Mouse (Mus musculus) spleen, adult 2 months (tissue): Measurements from ENCODE around the gene Fbxo45. TPM values are rescaled to one million over a fixed set of nuclear protein-coding genes. Genes with fewer than 3 reads are reported as not detected.
A peak's percentile ranks its signal among the peaks of the same experiment; 100 is the strongest.

Experiments used
- DNase-seq, 2 experiments: peaks; one replicate each; pipeline versions ENCODE4 v3.0.0 to v3.0.0-alpha.2; 2012 to 2021; ENCODE audit warnings: low spot score in 2 of 2, low read depth in 1 of 2
- H3K27ac ChIP-seq: fragments of 200-500 bp; 2 replicates; pipeline ENCODE4 v1.5.1; 2012; ENCODE audit warnings: low read length, inconsistent platforms; ENCODE audit not compliant: insufficient read depth
- H3K27me3 ChIP-seq: fragments of 200-500 bp; 2 replicates; pipeline ENCODE4 v1.6.1; 2012; ENCODE audit warnings: mild to moderate bottlenecking, moderate library complexity, low read length, inconsistent platforms; ENCODE audit not compliant: control insufficient read depth, insufficient read depth
- H3K36me3 ChIP-seq: fragments of 200-500 bp; 2 replicates; pipeline ENCODE4 v1.6.1; 2012; ENCODE audit warnings: mild to moderate bottlenecking, low read length, inconsistent platforms; ENCODE audit not compliant: control insufficient read depth, insufficient read depth
- H3K4me1 ChIP-seq: fragments of 200-500 bp; 2 replicates; pipeline ENCODE4 v1.6.1; 2011; ENCODE audit warnings: inconsistent platforms; ENCODE audit not compliant: control insufficient read depth, insufficient read depth, insufficient read length
- H3K4me3 ChIP-seq: fragments of 200-500 bp; 2 replicates; pipeline ENCODE4 v1.5.1; 2011; ENCODE audit warnings: mild to moderate bottlenecking, inconsistent platforms; ENCODE audit not compliant: insufficient read depth, insufficient read length; ENCODE audit errors: extremely low read depth
- CTCF ChIP-seq: fragments of 200-500 bp; IDR thresholded peaks from 2 replicates; pipeline ENCODE4 v1.5.1; 2011; ENCODE audit warnings: mild to moderate bottlenecking, inconsistent platforms; ENCODE audit not compliant: insufficient read depth, insufficient read length, insufficient replicate concordance; ENCODE audit errors: extremely low read depth
- POLR2A ChIP-seq: fragments of 200-500 bp; IDR thresholded peaks from 2 replicates; pipeline ENCODE4 v1.6.1; 2011; ENCODE audit warnings: low read depth, low read length, inconsistent platforms
- WGBS: fragments of 180-500 bp; shearing (Covaris S2); methylation state at CpG from one replicate; pipeline ENCODE4 v1.1.7; 2018; 5-methylcytosine and 5-hydroxymethylcytosine counted together
- polyA plus RNA-seq: library from polyadenylated mRNA; depleted of rRNA; stranded (reverse); fragments of >200 nt; gene quantifications from 2 replicates; pipeline ENCODE4 v1.2.3, GENCODE M21; 2012; rRNA removed

Fbxo45 gene
- 2.8 and 3.1 TPM in 2 replicates for polyA plus RNA-seq

DNA sequence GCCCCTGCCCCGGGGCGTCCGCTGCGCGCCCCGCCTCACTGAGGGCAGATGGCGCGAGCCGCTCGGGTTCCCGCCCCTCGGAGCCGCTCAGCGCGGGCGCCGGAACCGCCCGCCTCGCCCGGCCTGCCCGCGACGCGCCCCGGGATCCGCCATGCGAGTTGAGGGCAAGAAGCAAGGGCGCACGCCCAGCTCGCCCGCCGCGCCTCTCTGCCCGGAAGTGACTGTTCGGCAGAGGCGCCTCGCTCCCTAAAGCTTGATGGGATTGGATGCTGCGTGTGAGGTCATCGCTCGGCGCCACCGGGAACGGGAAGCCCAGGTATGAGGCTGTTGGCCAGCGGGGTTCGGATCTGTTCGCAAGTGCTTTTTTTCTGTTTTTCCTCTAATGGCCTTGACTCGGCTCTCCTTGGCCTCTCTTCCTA, at the start of gene Fbxo45, which contains the start of gene Wdr53:
Fbxo45 (minus strand) TSS at position 207 of the 419 bp plus-strand sequence.
Wdr53 (plus strand) TSS at position 276 of the 419 bp plus-strand sequence.
- no peaks in the 10 kb centered on the region for H3K27me3 ChIP-seq
- H3K36me3 ChIP-seq, result no peaks in the 10 kb centered on the region

DNA sequence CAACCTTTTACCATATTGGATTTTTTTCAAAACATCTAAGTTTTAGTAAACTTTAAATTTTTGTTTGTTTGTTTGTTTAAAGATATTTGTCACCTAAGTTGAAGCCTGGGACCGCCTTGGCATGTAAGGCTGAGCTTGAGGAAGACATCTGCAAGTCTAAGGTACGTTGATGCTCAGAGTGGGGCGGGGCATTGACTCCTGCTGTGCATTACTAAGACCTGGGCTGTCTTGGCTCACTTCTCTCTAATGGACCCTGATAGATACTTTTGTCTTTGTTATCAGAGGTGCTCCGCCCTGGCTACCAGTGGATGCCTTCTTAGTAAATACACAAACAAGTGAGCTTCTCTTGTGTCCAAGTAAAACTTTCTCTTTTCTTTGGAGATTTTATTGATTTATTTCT, 44.9 kb upstream of the Fbxo45 start:
- 97% methylated on average over 4 of the region's 4 CpGs for WGBS
- no peaks in the 10 kb centered on the region for H3K27me3 ChIP-seq
- no peaks in the 10 kb centered on the region for H3K4me1 ChIP-seq
- TF ChIP-seq CTCF, result no peak
- TF ChIP-seq POLR2A, result no peak
- no peak overlapping the region for H3K27ac ChIP-seq
- peaks cover 21% of the 10 kb centered on the region for H3K36me3 ChIP-seq
- H3K4me3 ChIP-seq, result no peak overlapping the region
- DNase-seq, result no peak

More for the DNA sequence above, at the start of gene Fbxo45, which contains the start of gene Wdr53:
- H3K4me3 ChIP-seq, result peak within 1 kb of the TSS; percentile 98
- DNase-seq, result peak; percentile 84 to 97
- H3K27ac ChIP-seq, result peak within 1 kb of the TSS; percentile 61
- under 1% methylated on average over 48 of the region's 48 CpGs for WGBS
- H3K4me1 ChIP-seq, result no peaks in the 10 kb centered on the region; the same call in 1 of the 2 replicates
- TF ChIP-seq CTCF (no peak), POLR2A (peak; percentile 73)

DNA sequence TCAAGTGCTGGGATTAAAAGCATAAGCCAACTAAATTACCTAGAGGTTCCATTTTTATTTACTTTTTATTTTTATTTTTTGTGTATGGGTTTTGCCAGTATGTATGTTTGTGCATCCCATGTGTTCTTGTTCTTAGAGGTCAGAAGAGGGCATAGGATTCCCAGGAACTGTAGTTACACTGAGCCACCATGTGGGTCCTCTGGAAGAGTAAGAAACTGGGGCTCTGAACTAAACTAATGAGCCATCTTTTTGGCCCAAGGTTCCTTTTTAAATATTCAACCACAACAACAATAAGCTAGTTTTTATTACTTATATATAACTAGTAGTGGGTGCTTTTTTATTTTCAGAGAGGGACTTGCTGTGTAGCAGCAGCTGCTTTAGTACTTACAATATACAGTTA, 35.6 kb upstream of the Fbxo45 start:
- Histone ChIP-seq H3K4me1 (0 out of 2 replicates have a peak, but pooled peaks cover 2% of the 10 kb centered on the region), H3K27ac (no peak overlapping the region), H3K27me3 (no peaks in the 10 kb centered on the region), H3K36me3 (peaks cover 24% of the 10 kb centered on the region), H3K4me3 (no peak overlapping the region)
- no peak for DNase-seq
- no peak for TF ChIP-seq CTCF
- no peak for TF ChIP-seq POLR2A

DNA sequence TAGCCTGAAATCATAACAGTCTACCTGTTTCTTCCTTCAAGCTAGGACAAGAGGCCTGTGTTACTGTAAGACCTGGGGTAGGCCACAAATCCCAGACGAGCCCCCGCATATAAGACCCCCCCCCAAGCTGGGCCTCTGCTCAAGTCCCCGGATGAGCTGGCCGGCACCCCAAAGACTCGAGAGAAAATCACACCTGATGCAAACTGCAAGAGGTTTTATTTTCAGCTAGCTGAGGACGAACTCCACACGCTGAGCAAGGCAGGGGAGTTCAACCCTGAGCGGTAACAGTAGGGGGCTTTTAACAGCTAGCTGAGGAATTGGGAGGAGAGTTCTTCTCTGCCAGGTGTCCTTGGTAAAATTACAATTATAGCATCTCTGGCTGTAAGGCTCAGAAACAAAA, 33.3 kb upstream of the Fbxo45 start:
- no peak overlapping the region for H3K4me3 ChIP-seq
- H3K27ac ChIP-seq, result no peak overlapping the region
- H3K27me3 ChIP-seq, result no peaks in the 10 kb centered on the region
- DNase-seq, result no peak
- H3K36me3 ChIP-seq, result peaks cover 17% of the 10 kb centered on the region
- no peak for TF ChIP-seq CTCF
- no peak for TF ChIP-seq POLR2A
- H3K4me1 ChIP-seq, result peaks cover 14% of the 10 kb centered on the region; the same call in 1 of the 2 replicates
- WGBS, result 96% methylated on average over 8 of the region's 8 CpGs

DNA sequence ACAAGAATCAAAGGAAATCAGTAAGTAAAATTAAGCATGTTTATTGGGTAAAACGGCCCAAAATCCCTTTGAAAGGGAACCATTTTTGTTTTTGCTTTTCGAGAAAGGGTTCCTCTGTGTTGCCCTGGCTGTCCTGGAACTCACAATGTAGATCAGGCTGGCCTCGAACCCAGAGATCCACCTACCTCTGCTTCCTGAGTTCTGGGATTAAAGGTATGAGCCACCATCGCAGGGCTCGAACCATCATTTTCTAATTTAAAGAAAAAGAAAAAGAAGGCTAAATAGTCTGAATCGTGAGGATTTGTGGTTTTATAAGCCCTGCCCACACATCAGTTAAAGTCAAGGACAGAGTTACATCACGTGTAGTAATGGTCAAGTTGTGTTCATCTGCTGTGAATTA, 31.4 kb upstream of the Fbxo45 start:
- no peaks in the 10 kb centered on the region for H3K27me3 ChIP-seq
- peaks cover 5% of the 10 kb centered on the region; the same call in 1 of the 2 replicates for H3K36me3 ChIP-seq
- H3K4me3 ChIP-seq, result peak overlapping the region; percentile 95; the same call in 1 of the 2 replicates
- H3K27ac ChIP-seq, result no peak overlapping the region
- WGBS, result 18% methylated on average over 7 of the region's 7 CpGs
- peaks cover 16% of the 10 kb centered on the region; the same call in 1 of the 2 replicates for H3K4me1 ChIP-seq
- no peak for DNase-seq
- TF ChIP-seq CTCF, result no peak
- no peak for TF ChIP-seq POLR2A

DNA sequence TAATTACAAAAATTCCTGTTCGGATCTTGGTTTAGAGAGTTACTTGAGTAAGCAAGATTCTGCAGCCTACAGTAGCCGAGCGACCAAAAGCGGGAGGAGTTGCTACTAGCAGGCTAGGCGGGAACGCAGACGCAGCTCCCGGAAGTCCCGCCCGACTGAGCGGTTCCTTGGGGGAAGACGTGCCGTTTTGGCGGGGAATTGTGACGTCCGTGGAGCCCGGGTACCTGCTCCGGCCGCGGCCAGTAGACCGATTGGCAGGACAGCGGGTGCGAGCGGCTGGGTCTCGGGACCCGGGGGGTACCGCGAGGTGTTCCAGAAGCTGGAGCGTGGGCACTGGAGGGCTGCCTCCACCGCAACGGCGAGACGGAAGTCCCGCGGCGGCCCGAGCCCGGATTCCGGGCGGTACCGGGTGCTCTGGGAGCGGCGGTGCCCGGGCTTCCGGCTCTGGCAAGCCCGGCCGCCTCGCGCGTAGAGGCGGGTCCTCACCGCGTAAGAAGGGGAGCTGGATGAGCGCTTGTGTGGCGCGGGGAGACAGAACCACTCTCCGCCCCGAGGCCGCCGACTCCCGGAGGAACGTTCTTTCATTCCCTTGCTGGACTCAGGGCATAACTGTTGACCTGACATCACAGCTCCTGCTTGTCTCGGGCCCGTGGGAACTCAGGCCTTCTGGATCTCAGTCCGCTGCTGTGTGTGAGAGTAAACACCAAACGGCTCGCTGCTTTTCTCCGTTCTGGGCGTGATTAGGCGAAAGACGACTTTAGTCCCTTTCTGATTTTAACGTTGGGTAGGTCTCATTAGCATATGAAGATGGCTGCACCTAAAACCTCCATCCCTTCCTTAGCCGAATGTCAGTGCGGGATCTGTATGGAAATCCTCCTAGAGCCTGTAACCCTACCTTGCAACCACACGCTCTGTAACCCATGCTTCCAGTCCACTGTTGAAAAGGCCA, 30.6 kb upstream of the Fbxo45 start, which contains the start of gene Rnf168:
Rnf168 (plus strand) TSS at position 152 of the 949 bp plus-strand sequence.
- Histone ChIP-seq H3K36me3 (peaks cover 4% of the 10 kb centered on the region; the same call in 1 of the 2 replicates), H3K27me3 (no peaks in the 10 kb centered on the region), H3K27ac (peak within 1 kb of the TSS; percentile 97), H3K4me3 (peak within 1 kb of the TSS; percentile 95), H3K4me1 (peaks cover 16% of the 10 kb centered on the region; the same call in 1 of the 2 replicates)
- WGBS, result under 1% methylated on average over 75 of the region's 75 CpGs
- DNase-seq, result peak; percentile 41 to 82
- TF ChIP-seq POLR2A (peak; percentile 40; the same call in 1 of the 2 replicates), CTCF (no peak)
